Mouse (Mus musculus) hindbrain, postnatal 0 days (tissue): ENCODE data around the gene Crim1. TPM values are rescaled to one million over a fixed set of nuclear protein-coding genes. Genes with fewer than 3 reads are reported as not detected.

Source experiments
- ATAC-seq: fragments of 200-750 bp; cut with Nextera tagmentation; 2 replicates; pipeline ENCODE4 v1.8.0; 2017; ENCODE audit warnings: mild to moderate bottlenecking, moderate TSS enrichment, moderate library complexity
- DNase-seq: peaks from one replicate; pipeline ENCODE4 v3.0.0-alpha.2; 2015; ENCODE audit warnings: low spot score
- H3K27ac ChIP-seq: fragments of 300-500 bp; sonication (generic); 2 replicates; pipeline ENCODE4 v1.5.1; 2014; ENCODE audit warnings: mild to moderate bottlenecking
- H3K27me3 ChIP-seq: fragments of 300-500 bp; sonication (generic); 2 replicates; pipeline ENCODE4 v1.6.1; 2014; ENCODE audit warnings: low read length, mixed read lengths; ENCODE audit not compliant: insufficient read depth
- H3K36me3 ChIP-seq: fragments of 300-500 bp; sonication (generic); 2 replicates; pipeline ENCODE4 v1.6.1; 2014; ENCODE audit warnings: low read length, mixed read lengths; ENCODE audit not compliant: insufficient read depth
- H3K4me1 ChIP-seq: fragments of 300-500 bp; sonication (generic); 2 replicates; pipeline ENCODE4 v1.6.1; 2014; ENCODE audit warnings: antibody characterized with exemption, low read length, mixed read lengths; ENCODE audit not compliant: insufficient read depth
- H3K4me2 ChIP-seq: fragments of 300-500 bp; sonication (generic); 2 replicates; pipeline ENCODE4 v1.6.1; 2014; ENCODE audit warnings: low read depth, mild to moderate bottlenecking, low read length, moderate library complexity, mixed read lengths
- H3K4me3 ChIP-seq: fragments of 300-500 bp; sonication (generic); 2 replicates; pipeline ENCODE4 v1.5.1; 2014; ENCODE audit warnings: low read length
- H3K9ac ChIP-seq: fragments of 300-500 bp; sonication (generic); replicated peaks from 2 replicates; pipeline ENCODE4 v1.6.1; 2014; ENCODE audit warnings: mild to moderate bottlenecking, low read length, moderate library complexity, mixed read lengths
- H3K9me3 ChIP-seq: fragments of 300-500 bp; sonication (generic); 2 replicates; pipeline ENCODE4 v1.6.1; 2016; ENCODE audit warnings: low read length, mixed read lengths
- CTCF ChIP-seq: IDR thresholded peaks from 2 replicates; pipeline ENCODE4 v1.5.1; 2016; ENCODE audit warnings: antibody characterized with exemption, control low read depth, low read depth
- WGBS: fragments of 180-500 bp; shearing (Covaris S2); extraction: QIAGEN DNeasy Blood & Tissue Kit; methylation state at CpG from one replicate; pipeline ENCODE4 v1.1.7; 2014; 5-methylcytosine and 5-hydroxymethylcytosine counted together
- polyA plus RNA-seq: library from polyadenylated mRNA; unstranded; fragments of >200 nt; fragmentation: Nextera tagmentation; extraction: Ambion mirVana; gene quantifications from 2 replicates; pipeline ENCODE4 v1.2.1, GENCODE M21; 2015
- total RNA-seq: library from RNA; depleted of rRNA; stranded (reverse); fragments of >200 nt; gene quantifications from 2 replicates; pipeline ENCODE4 v1.2.3, GENCODE M21; 2014

Crim1 gene
- total and polyA plus RNA-seq, 2 experiments from 2014 or later: 14.6 to 143 TPM

DNA sequence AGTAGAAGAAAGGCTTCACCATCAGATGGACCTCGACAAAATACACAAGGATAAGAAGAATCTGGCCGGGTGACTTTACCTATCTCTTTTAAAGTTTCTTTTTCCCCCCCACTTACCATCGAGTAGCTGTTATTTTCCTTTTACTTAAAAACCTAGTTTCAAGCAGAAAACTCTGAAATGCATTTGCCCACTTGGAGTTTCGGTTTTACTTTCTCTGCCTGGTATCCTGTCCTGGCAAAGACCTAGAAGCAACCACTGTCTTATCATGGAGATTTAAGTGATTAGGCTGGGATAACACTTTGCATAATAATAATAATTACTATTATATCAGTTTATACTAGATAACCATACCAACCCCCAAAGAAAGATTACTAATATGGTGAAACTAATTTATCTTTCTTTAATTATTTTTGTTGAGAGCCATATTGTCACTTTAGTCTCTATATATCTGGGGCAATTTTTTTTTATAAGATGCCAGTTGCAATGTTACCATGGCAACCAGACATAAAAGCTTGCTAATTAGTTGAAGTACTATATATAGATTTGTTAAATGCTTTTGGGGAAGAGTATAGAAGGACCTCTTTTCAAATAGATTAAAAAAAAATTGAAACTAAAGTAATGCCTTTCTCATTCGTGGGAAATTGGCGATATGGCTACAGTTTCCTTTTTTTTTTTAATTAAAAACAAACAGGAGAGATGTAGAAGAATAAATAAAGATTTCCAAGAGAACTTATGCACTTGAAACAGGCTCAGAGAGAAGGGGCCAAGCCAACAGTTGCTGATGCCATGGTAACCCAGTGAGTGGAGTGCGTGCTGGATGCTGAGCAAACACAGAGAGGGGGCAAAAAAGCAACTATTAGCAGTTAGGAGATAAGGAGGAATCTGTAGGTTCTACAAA lies 74.8 kb downstream of the Crim1 start:
- ATAC-seq (peak; percentile 39; the same call in 1 of the 2 replicates), DNase-seq (peak; percentile 46)
- H3K9ac ChIP-seq: no peak overlapping the region
- H3K27me3 ChIP-seq: no peaks in the 10 kb centered on the region
- no peak for TF ChIP-seq CTCF
- H3K4me2 ChIP-seq: no peak overlapping the region
- H3K36me3 ChIP-seq: no peaks in the 10 kb centered on the region
- no peak overlapping the region for H3K27ac ChIP-seq
- peaks cover 11% of the 10 kb centered on the region; the same call in 1 of the 2 replicates for H3K4me1 ChIP-seq
- WGBS: 59% methylated on average over 7 of the region's 7 CpGs
- H3K4me3 ChIP-seq: no peak overlapping the region
- no peaks in the 10 kb centered on the region for H3K9me3 ChIP-seq

DNA sequence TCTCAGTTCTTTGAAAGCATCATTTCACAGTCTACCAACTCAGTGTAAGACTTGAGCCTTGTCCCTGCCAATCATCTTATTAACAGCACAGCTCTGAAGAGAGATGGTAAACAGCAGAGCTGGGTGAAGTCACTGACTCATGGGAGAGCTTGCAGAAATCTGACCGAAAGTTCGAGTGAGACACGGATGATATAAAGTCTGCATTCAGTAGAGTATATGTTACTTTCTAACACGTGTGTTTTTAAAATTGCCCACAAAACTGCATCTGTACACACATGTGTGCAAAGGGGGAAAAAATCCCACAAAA lies 75.4 kb downstream of the Crim1 start:
- TF ChIP-seq CTCF: no peak
- H3K27ac ChIP-seq: no peak overlapping the region
- ATAC-seq (0 out of 2 replicates have a peak, but pooled peaks have one; percentile 6), DNase-seq (no peak)
- H3K4me3 ChIP-seq: no peak overlapping the region
- WGBS: 51% methylated on average over 4 of the region's 4 CpGs
- H3K36me3 ChIP-seq: no peaks in the 10 kb centered on the region
- H3K9me3 ChIP-seq: no peaks in the 10 kb centered on the region
- no peak overlapping the region for H3K9ac ChIP-seq
- peaks cover 11% of the 10 kb centered on the region; the same call in 1 of the 2 replicates for H3K4me1 ChIP-seq
- no peak overlapping the region for H3K4me2 ChIP-seq
- no peaks in the 10 kb centered on the region for H3K27me3 ChIP-seq

DNA sequence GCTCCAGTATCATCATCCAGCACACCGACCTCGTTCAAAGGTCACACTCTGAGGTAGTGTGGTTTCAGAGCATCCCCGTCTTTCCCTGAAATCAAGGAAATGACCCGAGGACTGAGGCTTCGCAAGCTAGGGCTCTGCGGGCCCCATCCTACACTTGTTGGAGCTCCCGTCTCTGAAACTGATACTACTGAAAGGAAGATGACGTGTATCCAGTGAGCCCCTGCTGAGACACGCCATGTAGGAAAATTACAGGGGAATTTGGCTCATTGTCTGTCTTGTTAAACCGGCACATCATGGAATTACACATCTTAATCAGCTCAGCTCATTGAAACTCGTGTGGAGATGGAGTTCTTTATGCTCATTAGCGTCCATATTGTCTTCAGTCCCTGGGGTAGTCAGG lies 79.1 kb downstream of the Crim1 start:
- Histone ChIP-seq H3K9me3 (no peaks in the 10 kb centered on the region), H3K27me3 (no peaks in the 10 kb centered on the region), H3K27ac (no peak overlapping the region), H3K4me3 (no peak overlapping the region), H3K4me1 (peaks cover 5% of the 10 kb centered on the region; the same call in 1 of the 2 replicates), H3K4me2 (no peak overlapping the region), H3K36me3 (no peaks in the 10 kb centered on the region), H3K9ac (no peak overlapping the region)
- 46% methylated on average over 12 of the region's 12 CpGs for WGBS
- ATAC-seq (no peak), DNase-seq (peak; percentile 28)
- TF ChIP-seq CTCF: no peak

DNA sequence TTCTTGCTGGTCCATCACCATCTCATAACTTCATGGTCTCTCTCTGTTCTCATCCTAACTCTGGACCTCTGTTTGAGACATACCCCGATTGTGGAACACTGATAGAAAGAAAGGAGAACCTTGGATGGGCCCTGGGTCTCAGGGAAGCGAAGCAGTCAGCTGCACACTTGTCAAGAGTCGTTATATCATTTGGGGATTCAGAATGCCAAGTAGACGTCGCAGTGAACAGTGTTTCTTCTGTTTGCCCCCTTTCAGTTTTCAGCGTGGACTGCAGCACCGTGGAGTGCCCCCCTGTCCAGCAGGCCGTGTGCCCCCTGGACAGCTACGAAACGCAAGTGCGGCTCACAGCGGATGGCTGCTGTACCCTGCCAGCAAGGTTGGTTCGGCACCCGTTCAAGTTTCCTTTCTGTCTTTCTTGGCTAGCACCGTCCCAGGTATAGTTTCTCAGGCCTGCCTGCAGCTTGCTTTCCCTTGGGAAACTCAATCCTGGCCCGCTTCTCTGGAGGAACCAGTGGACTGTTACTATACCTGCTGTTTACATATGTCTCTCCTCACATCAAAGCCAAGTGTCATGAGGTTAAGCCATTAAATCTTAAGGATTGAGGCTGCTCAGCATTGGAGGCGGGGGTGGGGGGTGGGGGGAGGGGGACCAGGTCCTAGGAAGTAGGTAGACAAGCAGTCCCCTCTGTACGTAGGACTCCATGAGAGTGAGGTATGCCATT lies 81.1 kb downstream of the Crim1 start:
- Histone ChIP-seq H3K4me1 (peaks cover 5% of the 10 kb centered on the region; the same call in 1 of the 2 replicates), H3K36me3 (no peaks in the 10 kb centered on the region), H3K27me3 (no peaks in the 10 kb centered on the region), H3K4me2 (0 out of 2 replicates have a peak overlapping the region, but pooled peaks have one; percentile 3), H3K9me3 (no peaks in the 10 kb centered on the region), H3K27ac (no peak overlapping the region), H3K9ac (no peak overlapping the region), H3K4me3 (no peak overlapping the region)
- ATAC-seq: no peak; the same call in 1 of the 2 replicates
- DNase-seq: no peak
- no peak for TF ChIP-seq CTCF
- WGBS: 70% methylated on average over 18 of the region's 18 CpGs

DNA sequence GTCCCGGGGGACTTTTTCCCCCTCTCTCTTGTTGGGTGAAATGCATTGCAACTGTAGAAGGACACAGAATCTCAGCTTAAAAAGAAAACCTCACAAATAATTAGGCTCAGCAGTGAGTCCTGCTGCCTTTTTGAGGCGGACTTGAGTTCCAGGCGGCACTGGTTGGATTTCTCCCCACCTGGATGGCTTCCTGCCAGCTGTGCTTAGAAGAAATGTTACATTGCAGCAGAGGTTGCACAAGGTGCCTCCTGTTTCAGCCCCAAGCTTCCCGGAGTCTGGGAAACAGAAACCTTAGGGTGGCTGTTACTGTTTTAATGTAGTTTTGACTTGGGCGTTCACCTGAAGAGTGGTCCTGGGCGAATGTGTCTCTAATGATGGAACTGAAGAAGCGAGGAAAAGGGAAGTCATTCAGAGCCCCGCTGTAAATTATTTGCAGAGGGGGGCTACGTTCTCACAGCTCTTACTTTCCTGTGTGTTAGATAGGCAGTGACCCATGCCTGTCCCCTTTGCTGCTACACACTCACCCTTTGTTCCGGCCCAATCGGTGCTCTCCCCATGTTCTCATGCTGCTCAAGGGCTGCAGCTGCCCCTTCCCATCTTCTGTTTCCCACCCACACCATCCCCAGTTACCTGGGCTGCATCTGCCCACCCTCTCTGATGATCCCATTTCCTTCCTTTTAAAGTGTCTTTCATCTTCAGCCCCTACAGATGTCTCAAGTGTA lies 83.4 kb downstream of the Crim1 start:
- Histone ChIP-seq H3K27ac (no peak overlapping the region), H3K9me3 (no peaks in the 10 kb centered on the region), H3K9ac (no peak overlapping the region), H3K27me3 (no peaks in the 10 kb centered on the region), H3K4me2 (no peak overlapping the region), H3K36me3 (no peaks in the 10 kb centered on the region), H3K4me1 (peaks cover 5% of the 10 kb centered on the region; the same call in 1 of the 2 replicates), H3K4me3 (no peak overlapping the region)
- ATAC-seq: no peak
- DNase-seq: no peak
- WGBS: 66% methylated on average over 11 of the region's 11 CpGs
- TF ChIP-seq CTCF: no peak

DNA sequence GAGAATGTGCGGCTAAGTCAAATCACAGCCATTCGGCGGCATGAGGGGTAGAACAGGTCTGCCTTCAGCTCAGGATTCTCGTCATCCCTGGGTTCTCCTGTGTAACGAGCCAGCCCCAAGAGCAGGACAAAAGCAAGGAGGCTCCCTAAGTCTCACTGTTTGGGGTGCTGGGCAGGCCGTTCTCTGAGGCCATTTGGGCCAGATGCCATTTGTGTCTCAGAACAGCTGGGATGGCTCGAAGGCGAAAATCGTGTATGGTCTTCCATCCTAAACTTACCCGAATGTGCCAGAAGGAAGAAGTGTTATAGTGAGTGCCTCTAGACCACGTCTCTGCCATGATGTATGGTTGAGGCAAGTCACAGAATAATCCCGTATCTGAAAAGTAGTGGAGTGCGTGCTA lies 86.0 kb downstream of the Crim1 start:
- no peak for TF ChIP-seq CTCF
- ATAC-seq: no peak
- WGBS: 89% methylated on average over 13 of the region's 13 CpGs
- Histone ChIP-seq H3K4me3 (no peak overlapping the region), H3K9ac (no peak overlapping the region), H3K27me3 (no peaks in the 10 kb centered on the region), H3K9me3 (no peaks in the 10 kb centered on the region), H3K4me2 (no peak overlapping the region), H3K36me3 (no peaks in the 10 kb centered on the region), H3K4me1 (no peaks in the 10 kb centered on the region), H3K27ac (no peak overlapping the region)
- no peak for DNase-seq
